Mouse (Mus musculus): Measurements from ENCODE around the gene Ripk3. TPM values are rescaled to one million over a fixed set of nuclear protein-coding genes. Genes with fewer than 3 reads are reported as not detected.

The Ripk3 gene
- polyA plus RNA-seq, 1 experiment from 2014 or later, result 2.4 TPM

GRCm38 (mm10) chr14:55824481-55825215 lies 36.0 kb upstream of the Ripk3 start:
- H3K9me3 ChIP-seq (replicated peaks), result no peaks in the 10 kb centered on the region
- peaks cover 5% of the 10 kb centered on the region; the same call in 1 of the 2 replicates for H3K36me3 ChIP-seq (ENCODE audit: poor library complexity, severe bottlenecking)
- ATAC-seq, result no peak
- H3K27ac ChIP-seq, result peak overlapping the region; percentile 88
- peak overlapping the region; percentile 88 for H3K4me2 ChIP-seq
- H3K27me3 ChIP-seq, result peaks cover 15% of the 10 kb centered on the region
- peak overlapping the region; percentile 56 for H3K4me3 ChIP-seq
- WGBS, result under 1% methylated on average over 30 of the region's 32 CpGs
- H3K4me1 ChIP-seq, result peaks cover 45% of the 10 kb centered on the region
- H3K9ac ChIP-seq, result peak overlapping the region; percentile 78

- Histone ChIP-seq H3K4me3 (peak overlapping the region; percentile 56), H3K4me1 (peaks cover 42% of the 10 kb centered on the region), H3K9me3 (replicated peaks) (no peaks in the 10 kb centered on the region), H3K4me2 (peak overlapping the region; percentile 88), H3K36me3 (ENCODE audit: poor library complexity, severe bottlenecking) (no peaks in the 10 kb centered on the region), H3K27ac (peak overlapping the region; percentile 88), H3K9ac (peak overlapping the region; percentile 78), H3K27me3 (peaks cover 15% of the 10 kb centered on the region)
- WGBS, result 2% methylated on average over 10 of the region's 10 CpGs
- ATAC-seq, result no peak
Measured at GRCm38 (mm10) chr14:55824001-55824480, 35.4 kb upstream of the Ripk3 start.

GRCm38 (mm10) chr14:55822991-55823762 lies 34.5 kb upstream of the Ripk3 start, which contains the start of gene Nfatc4:
Gene Nfatc4, plus strand, starts transcription at chr14:55823144.
- under 1% methylated on average over 41 of the region's 46 CpGs for WGBS
- H3K27ac ChIP-seq, result peak within 1 kb of the TSS; percentile 88
- no peaks in the 10 kb centered on the region for H3K9me3 ChIP-seq (replicated peaks)

GRCm38 (mm10) chr14:55822435-55822990 lies 33.8 kb upstream of the Ripk3 start:
- no peaks in the 10 kb centered on the region for H3K36me3 ChIP-seq (ENCODE audit: poor library complexity, severe bottlenecking)
- no peaks in the 10 kb centered on the region for H3K9me3 ChIP-seq (replicated peaks)
- peak overlapping the region; percentile 88 for H3K4me2 ChIP-seq
- no peak for ATAC-seq
- peak overlapping the region; percentile 88 for H3K27ac ChIP-seq
- 4% methylated on average over 13 of the region's 13 CpGs for WGBS
- peak overlapping the region; percentile 56 for H3K4me3 ChIP-seq
- peaks cover 42% of the 10 kb centered on the region for H3K4me1 ChIP-seq
- H3K9ac ChIP-seq, result peak overlapping the region; percentile 78; the same call in 1 of the 2 replicates
- peaks cover 15% of the 10 kb centered on the region for H3K27me3 ChIP-seq

More at GRCm38 (mm10) chr14:55822991-55823762, 34.5 kb upstream of the Ripk3 start, which contains the start of gene Nfatc4:
- peak; percentile 82 for ATAC-seq
- H3K4me3 ChIP-seq, result peak within 1 kb of the TSS; percentile 56
- H3K4me1 ChIP-seq, result peaks cover 42% of the 10 kb centered on the region
- peak within 1 kb of the TSS; percentile 78 for H3K9ac ChIP-seq
- no peaks in the 10 kb centered on the region for H3K36me3 ChIP-seq (ENCODE audit: poor library complexity, severe bottlenecking)
- H3K27me3 ChIP-seq, result peaks cover 15% of the 10 kb centered on the region
- peak within 1 kb of the TSS; percentile 88 for H3K4me2 ChIP-seq

GRCm38 (mm10) chr14:55820576-55820975 lies 31.9 kb upstream of the Ripk3 start:
- H3K4me1 ChIP-seq, result peaks cover 27% of the 10 kb centered on the region
- no peaks in the 10 kb centered on the region for H3K9me3 ChIP-seq (replicated peaks)
- WGBS, result 84% methylated on average over 9 of the region's 9 CpGs
- no peak for ATAC-seq
- H3K27ac ChIP-seq, result no peak overlapping the region
- no peaks in the 10 kb centered on the region for H3K27me3 ChIP-seq
- H3K36me3 ChIP-seq (ENCODE audit: poor library complexity, severe bottlenecking), result no peaks in the 10 kb centered on the region
- H3K4me3 ChIP-seq, result no peak overlapping the region
- no peak overlapping the region for H3K9ac ChIP-seq
- no peak overlapping the region for H3K4me2 ChIP-seq

- H3K9ac ChIP-seq, result no peak overlapping the region
- H3K36me3 ChIP-seq (ENCODE audit: poor library complexity, severe bottlenecking), result no peaks in the 10 kb centered on the region
- H3K4me1 ChIP-seq, result peaks cover 21% of the 10 kb centered on the region
- H3K4me2 ChIP-seq, result no peak overlapping the region
- H3K27me3 ChIP-seq, result no peaks in the 10 kb centered on the region
- ATAC-seq, result no peak
- H3K27ac ChIP-seq, result no peak overlapping the region
- H3K9me3 ChIP-seq (replicated peaks), result no peaks in the 10 kb centered on the region
- no peak overlapping the region for H3K4me3 ChIP-seq
- 82% methylated on average over 7 of the region's 7 CpGs for WGBS
Measured at GRCm38 (mm10) chr14:55819845-55820405, 31.3 kb upstream of the Ripk3 start.

- Histone ChIP-seq H3K27ac (no peak overlapping the region), H3K4me2 (peak overlapping the region; percentile 65), H3K27me3 (no peaks in the 10 kb centered on the region), H3K9me3 (replicated peaks) (no peaks in the 10 kb centered on the region), H3K4me3 (peak overlapping the region; percentile 48), H3K9ac (peak overlapping the region; percentile 58), H3K36me3 (ENCODE audit: poor library complexity, severe bottlenecking) (no peaks in the 10 kb centered on the region), H3K4me1 (no peaks in the 10 kb centered on the region)
- ATAC-seq, result peak; percentile 61; the same call in 1 of the 2 replicates
- WGBS, result 22% methylated on average over 17 of the region's 17 CpGs
Measured at GRCm38 (mm10) chr14:55815310-55815751, 26.7 kb upstream of the Ripk3 start.

- Histone ChIP-seq H3K4me1 (no peaks in the 10 kb centered on the region), H3K9me3 (replicated peaks) (no peaks in the 10 kb centered on the region), H3K27ac (no peak overlapping the region), H3K4me3 (peak overlapping the region; percentile 48), H3K36me3 (ENCODE audit: poor library complexity, severe bottlenecking) (no peaks in the 10 kb centered on the region), H3K9ac (peak overlapping the region; percentile 58), H3K4me2 (peak overlapping the region; percentile 65), H3K27me3 (no peaks in the 10 kb centered on the region)
- 26% methylated on average over 16 of the region's 16 CpGs for WGBS
- ATAC-seq, result peak; percentile 51
Measured at GRCm38 (mm10) chr14:55814885-55815284, 26.2 kb upstream of the Ripk3 start.

- WGBS, result 84% methylated on average over 15 of the region's 15 CpGs
- no peak for ATAC-seq
- Histone ChIP-seq H3K36me3 (ENCODE audit: poor library complexity, severe bottlenecking) (no peaks in the 10 kb centered on the region), H3K9me3 (replicated peaks) (no peaks in the 10 kb centered on the region), H3K9ac (no peak overlapping the region), H3K4me2 (no peak overlapping the region), H3K4me1 (no peaks in the 10 kb centered on the region), H3K27ac (no peak overlapping the region), H3K27me3 (peaks cover 3% of the 10 kb centered on the region; the same call in 1 of the 2 replicates), H3K4me3 (no peak overlapping the region)
Measured at GRCm38 (mm10) chr14:55795380-55796163, 6.9 kb upstream of the Ripk3 start.

- Histone ChIP-seq H3K4me3 (no peak overlapping the region), H3K4me2 (no peak overlapping the region), H3K27ac (no peak overlapping the region), H3K9ac (no peak overlapping the region), H3K4me1 (no peaks in the 10 kb centered on the region), H3K36me3 (ENCODE audit: poor library complexity, severe bottlenecking) (no peaks in the 10 kb centered on the region), H3K9me3 (replicated peaks) (no peaks in the 10 kb centered on the region), H3K27me3 (peaks cover 19% of the 10 kb centered on the region)
- ATAC-seq, result no peak
- 63% methylated on average over 2 of the region's 2 CpGs for WGBS
Measured at GRCm38 (mm10) chr14:55793946-55794345, 5.3 kb upstream of the Ripk3 start.

- Histone ChIP-seq H3K4me1 (peaks cover 3% of the 10 kb centered on the region; the same call in 1 of the 2 replicates), H3K9me3 (replicated peaks) (no peaks in the 10 kb centered on the region), H3K9ac (no peak overlapping the region), H3K4me3 (no peak overlapping the region), H3K4me2 (no peak overlapping the region), H3K36me3 (ENCODE audit: poor library complexity, severe bottlenecking) (no peaks in the 10 kb centered on the region), H3K27ac (no peak overlapping the region), H3K27me3 (peaks cover 24% of the 10 kb centered on the region)
- no peak for ATAC-seq
- WGBS, result 71% methylated on average over 2 of the region's 2 CpGs
Measured at GRCm38 (mm10) chr14:55793461-55793860, 4.8 kb upstream of the Ripk3 start.
